Mouse (Mus musculus) liver, adult (tissue): Measurements from ENCODE around the gene Hdac7.

Experiments used
- GATA4 ChIP-seq: IDR thresholded peaks from 2 replicates; pipeline ENCODE4 v1.6.1; 2014; ENCODE audit warnings: mild to moderate bottlenecking, low read length; ENCODE audit not compliant: insufficient replicate concordance

Gene Hdac7

GRCm38 (mm10) chr15:97794268-97794667, 50.0 kb downstream of the Hdac7 start:
- no peak for TF ChIP-seq GATA4

- no peak for TF ChIP-seq GATA4
Observed at GRCm38 (mm10) chr15:97793386-97794153, 50.7 kb downstream of the Hdac7 start.

GRCm38 (mm10) chr15:97791126-97791700, 53.1 kb downstream of the Hdac7 start:
- no peak for TF ChIP-seq GATA4

GRCm38 (mm10) chr15:97789761-97790505, 54.4 kb downstream of the Hdac7 start:
- TF ChIP-seq GATA4 = peak; percentile 54; the same call in 1 of the 2 replicates

- TF ChIP-seq GATA4 = no peak
Observed at GRCm38 (mm10) chr15:97788821-97789220, 55.5 kb downstream of the Hdac7 start.

GRCm38 (mm10) chr15:97787799-97788667, 56.3 kb downstream of the Hdac7 start:
- TF ChIP-seq GATA4 = no peak

GRCm38 (mm10) chr15:97787148-97787798, 57.0 kb downstream of the Hdac7 start:
- no peak for TF ChIP-seq GATA4

- no peak for TF ChIP-seq GATA4
Observed at GRCm38 (mm10) chr15:97786412-97787112, 57.7 kb downstream of the Hdac7 start.

GRCm38 (mm10) chr15:97785731-97786411, 58.4 kb downstream of the Hdac7 start:
- TF ChIP-seq GATA4 = no peak; the same call in 1 of the 2 replicates

GRCm38 (mm10) chr15:97784561-97785161, 59.6 kb downstream of the Hdac7 start:
- TF ChIP-seq GATA4 = no peak

GRCm38 (mm10) chr15:97784092-97784559, 60.2 kb downstream of the Hdac7 start:
- TF ChIP-seq GATA4 = no peak; the same call in 1 of the 2 replicates

GRCm38 (mm10) chr15:97782749-97783105, 61.6 kb downstream of the Hdac7 start:
- TF ChIP-seq GATA4 = no peak
